Mouse (Mus musculus): ENCODE measurements around the gene Il4. TPM values are rescaled to one million over a fixed set of nuclear protein-coding genes. Genes with fewer than 3 reads are reported as not detected.

Il4 gene
- total and polyA plus RNA-seq, 2 experiments from 2014 or later = 4.9 TPM; not detected in 1

DNA sequence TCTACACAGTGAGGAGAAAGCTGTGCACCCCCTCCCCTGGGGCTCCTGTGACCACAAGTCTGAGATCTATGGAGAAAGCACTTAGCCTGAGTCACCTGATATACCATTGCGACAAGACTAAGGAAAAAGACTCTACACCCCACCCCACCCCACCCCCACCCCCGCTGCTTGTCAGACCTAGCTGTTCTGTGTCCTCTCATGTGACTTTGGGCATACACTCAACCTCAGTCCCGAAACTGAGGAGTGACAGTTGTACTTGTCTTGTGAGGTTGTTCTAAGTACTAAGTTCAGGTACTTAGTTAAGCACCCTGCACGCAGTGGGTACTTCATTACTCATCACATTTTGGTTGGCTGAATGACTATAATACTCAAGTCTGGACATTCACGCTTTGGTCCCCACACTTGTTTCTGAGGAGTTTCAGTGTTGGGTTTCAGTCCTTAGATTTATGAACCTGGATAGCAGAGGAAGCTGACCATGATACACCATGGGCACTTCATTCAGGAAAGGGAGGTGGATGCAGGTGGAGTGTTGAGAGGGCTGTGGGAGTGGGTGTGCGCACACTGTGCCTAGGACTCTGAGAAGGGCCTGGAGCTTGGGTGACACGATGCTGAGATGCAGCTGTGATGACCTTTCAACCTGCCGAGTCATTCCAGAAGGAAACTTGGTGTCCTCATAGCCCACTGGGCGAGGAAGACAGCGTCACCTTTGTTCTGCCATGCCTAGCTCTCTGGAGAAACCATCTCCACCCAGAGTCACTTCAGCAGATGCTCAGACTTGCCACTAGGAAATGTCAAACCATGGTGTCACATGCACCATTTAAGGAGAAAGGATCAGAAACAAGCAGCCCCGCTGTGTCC, 3.3 kb upstream of the Il4 start:
- ATAC-seq (ENCODE audit: low FRiP score) = no peak
- no peaks in the 10 kb centered on the region for H3K27me3 ChIP-seq (ENCODE audit: insufficient read depth, low read length)

DNA sequence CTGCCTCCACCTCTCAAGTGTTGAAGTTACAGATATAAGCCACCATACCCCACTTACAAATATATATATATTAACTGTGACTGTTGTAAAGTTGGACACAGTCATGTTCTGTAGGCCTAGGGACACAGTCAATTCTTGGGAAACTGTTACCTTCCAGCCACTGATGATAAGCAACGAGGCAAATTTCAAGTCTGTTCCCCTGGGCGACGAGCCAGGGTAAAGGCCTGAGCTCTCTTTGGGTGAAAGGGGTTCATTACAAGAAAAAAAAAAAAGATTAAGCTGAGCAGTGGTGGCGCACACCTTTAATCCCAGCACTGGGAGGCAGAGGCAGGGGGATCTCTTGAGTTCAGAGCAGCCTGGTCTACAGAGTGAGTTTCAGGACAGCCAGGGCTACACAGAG, 1.6 kb upstream of the Il4 start:
- ATAC-seq (ENCODE audit: low FRiP score) = no peak
- WGBS = 89% methylated on average over 4 of the region's 4 CpGs

More for the DNA sequence above, 3.3 kb upstream of the Il4 start:
- no peak overlapping the region for H3K9ac ChIP-seq (replicated peaks; ENCODE audit: low read length, poor library complexity, severe bottlenecking)
- H3K36me3 ChIP-seq (ENCODE audit: insufficient read depth, low read length) = no peaks in the 10 kb centered on the region
- no peak for DNase-seq (ENCODE audit: low spot score)
- no peak for TF ChIP-seq CTCF (IDR thresholded peaks at IDR 0.05)
- H3K9me3 ChIP-seq (ENCODE audit: low read length) = no peaks in the 10 kb centered on the region
- 91% methylated on average over 11 of the region's 11 CpGs for WGBS
- H3K4me1 ChIP-seq (ENCODE audit: insufficient read depth, low read length) = no peaks in the 10 kb centered on the region
- no peak overlapping the region for H3K4me2 ChIP-seq (ENCODE audit: low read depth, low read length, poor library complexity, severe bottlenecking)
- no peak overlapping the region for H3K4me3 ChIP-seq (ENCODE audit: low read depth, low read length)
- no peak overlapping the region for H3K27ac ChIP-seq (ENCODE audit: low read depth, low read length)

DNA sequence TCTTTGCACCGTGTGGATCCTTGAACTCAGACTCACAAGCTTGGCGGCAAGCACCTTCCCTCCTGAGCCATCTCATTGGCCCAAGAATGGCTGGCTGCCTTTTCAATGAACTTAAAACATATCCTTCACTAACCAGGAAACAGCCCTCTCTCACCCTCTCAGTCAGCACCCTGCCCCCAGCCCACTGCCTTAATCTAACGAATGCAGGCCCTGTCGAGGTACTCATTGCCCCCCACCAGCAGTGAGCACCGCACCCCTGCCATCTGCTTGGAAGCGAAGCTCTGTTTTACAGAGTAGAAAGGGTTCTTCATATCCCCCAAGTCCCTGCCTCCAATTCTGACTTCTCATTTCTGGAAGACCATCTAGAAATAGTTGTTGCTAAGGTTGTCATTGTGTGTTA, 959 bp upstream of the Il4 start:
- H3K9ac ChIP-seq (replicated peaks; ENCODE audit: low read length, poor library complexity, severe bottlenecking) = no peak overlapping the region

More for the DNA sequence above, 1.6 kb upstream of the Il4 start:
- Histone ChIP-seq H3K9ac (replicated peaks; ENCODE audit: low read length, poor library complexity, severe bottlenecking) (no peak overlapping the region), H3K27ac (ENCODE audit: low read depth, low read length) (no peak overlapping the region), H3K27me3 (ENCODE audit: insufficient read depth, low read length) (no peaks in the 10 kb centered on the region), H3K9me3 (ENCODE audit: low read length) (no peaks in the 10 kb centered on the region), H3K4me1 (ENCODE audit: insufficient read depth, low read length) (no peaks in the 10 kb centered on the region), H3K4me3 (ENCODE audit: low read depth, low read length) (no peak overlapping the region), H3K36me3 (ENCODE audit: insufficient read depth, low read length) (no peaks in the 10 kb centered on the region), H3K4me2 (ENCODE audit: low read depth, low read length, poor library complexity, severe bottlenecking) (no peak overlapping the region)
- TF ChIP-seq CTCF (IDR thresholded peaks at IDR 0.05) = no peak
- DNase-seq (ENCODE audit: low spot score) = no peak

GRCm38 (mm10) chr11:53617562-53618109, 833 bp downstream of the Il4 start:
- H3K9ac ChIP-seq (replicated peaks; ENCODE audit: low read length, poor library complexity, severe bottlenecking) = no peak overlapping the region
- no peak overlapping the region for H3K4me3 ChIP-seq (ENCODE audit: low read depth, low read length)
- H3K27ac ChIP-seq (ENCODE audit: low read depth, low read length) = no peak overlapping the region
- H3K27me3 ChIP-seq (ENCODE audit: insufficient read depth, low read length) = no peaks in the 10 kb centered on the region
- no peaks in the 10 kb centered on the region for H3K4me1 ChIP-seq (ENCODE audit: insufficient read depth, low read length)
- no peaks in the 10 kb centered on the region for H3K9me3 ChIP-seq (ENCODE audit: low read length)
- no peak for TF ChIP-seq CTCF (IDR thresholded peaks at IDR 0.05)
- H3K36me3 ChIP-seq (ENCODE audit: insufficient read depth, low read length) = no peaks in the 10 kb centered on the region
- ATAC-seq (ENCODE audit: low FRiP score) = no peak
- WGBS = 61% methylated on average over 4 of the region's 4 CpGs
- no peak overlapping the region for H3K4me2 ChIP-seq (ENCODE audit: low read depth, low read length, poor library complexity, severe bottlenecking)
- no peak for DNase-seq (ENCODE audit: low spot score)

More for the DNA sequence above, 959 bp upstream of the Il4 start:
- ATAC-seq (ENCODE audit: low FRiP score) (no peak), DNase-seq (ENCODE audit: low spot score) (no peak)
- no peaks in the 10 kb centered on the region for H3K27me3 ChIP-seq (ENCODE audit: insufficient read depth, low read length)
- H3K27ac ChIP-seq (ENCODE audit: low read depth, low read length) = no peak overlapping the region
- H3K4me2 ChIP-seq (ENCODE audit: low read depth, low read length, poor library complexity, severe bottlenecking) = no peak overlapping the region
- 69% methylated on average over 6 of the region's 6 CpGs for WGBS
- no peaks in the 10 kb centered on the region for H3K36me3 ChIP-seq (ENCODE audit: insufficient read depth, low read length)
- H3K9me3 ChIP-seq (ENCODE audit: low read length) = no peaks in the 10 kb centered on the region
- no peaks in the 10 kb centered on the region for H3K4me1 ChIP-seq (ENCODE audit: insufficient read depth, low read length)
- no peak overlapping the region for H3K4me3 ChIP-seq (ENCODE audit: low read depth, low read length)
- TF ChIP-seq CTCF (IDR thresholded peaks at IDR 0.05) = no peak

DNA sequence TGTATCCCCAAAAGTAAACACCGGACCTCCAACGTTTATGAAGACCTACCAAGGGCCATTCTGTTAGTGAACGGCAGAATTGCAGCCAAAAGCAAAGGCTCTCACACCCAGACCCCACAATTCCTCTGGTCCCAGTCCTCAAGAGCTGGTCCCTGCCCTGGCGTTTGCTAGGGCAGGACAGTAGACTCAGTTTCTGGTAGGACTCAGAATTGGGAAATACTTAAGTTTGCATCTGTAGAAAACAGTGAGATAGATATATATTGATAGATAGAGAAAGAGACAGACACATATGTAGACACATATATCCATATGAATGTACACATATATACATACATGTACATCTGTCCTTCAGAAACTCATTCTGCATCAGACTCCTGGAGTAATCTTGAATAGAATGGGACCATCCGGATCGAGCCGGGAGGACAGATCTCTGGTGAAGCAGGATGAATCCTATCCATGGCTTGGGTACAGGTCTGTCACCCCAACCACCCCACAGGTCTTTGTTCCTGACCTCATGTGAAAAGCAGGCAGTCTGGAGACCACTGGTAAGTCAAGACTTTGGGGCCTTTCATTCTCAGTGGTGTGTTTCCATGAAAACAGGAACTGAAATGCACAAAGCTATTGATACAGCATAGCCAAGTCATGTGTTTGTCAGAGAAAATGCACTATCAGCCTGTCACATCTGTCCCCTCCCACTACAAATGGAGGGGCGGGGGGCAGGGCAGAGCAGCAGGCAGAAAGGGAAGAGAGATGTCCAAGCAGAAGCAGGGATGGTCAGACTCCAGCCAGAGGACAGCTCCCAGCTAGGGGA, 1.5 kb downstream of the Il4 start:
- Histone ChIP-seq H3K9me3 (ENCODE audit: low read length) (no peaks in the 10 kb centered on the region), H3K27me3 (ENCODE audit: insufficient read depth, low read length) (no peaks in the 10 kb centered on the region), H3K9ac (replicated peaks; ENCODE audit: low read length, poor library complexity, severe bottlenecking) (no peak overlapping the region), H3K4me2 (ENCODE audit: low read depth, low read length, poor library complexity, severe bottlenecking) (no peak overlapping the region), H3K4me3 (ENCODE audit: low read depth, low read length) (no peak overlapping the region), H3K4me1 (ENCODE audit: insufficient read depth, low read length) (no peaks in the 10 kb centered on the region), H3K27ac (ENCODE audit: low read depth, low read length) (no peak overlapping the region), H3K36me3 (ENCODE audit: insufficient read depth, low read length) (no peaks in the 10 kb centered on the region)
- ATAC-seq (ENCODE audit: low FRiP score) = no peak
- no peak for DNase-seq (ENCODE audit: low spot score)
- TF ChIP-seq CTCF (IDR thresholded peaks at IDR 0.05) = no peak
- WGBS = 86% methylated on average over 8 of the region's 8 CpGs

Data from midbrain, postnatal 0 days (tissue).